ENCODE assay signal across 8 mouse cellular contexts in genomic region chr10:80602698-80603325, GRCm38 (mm10). TPM values are rescaled to one million over a fixed set of nuclear protein-coding genes. Genes with fewer than 3 reads are reported as not detected.
DNase-seq lines count a peak whose midpoint lies in the region; ATAC-seq and TF ChIP-seq lines count a peak whose summit lies in the region.

Gene Scamp4 (plus strand): TSS chr10:80602872.
Gene Adat3 (plus strand): TSS chr10:80602880.

- peak within 1 kb of the TSS; percentile 83 for H3K27ac ChIP-seq in bone marrow, adult 2 months (ENCODE audit: control insufficient read depth, insufficient read depth, low read depth, low read length, poor library complexity)
- H3K27ac ChIP-seq in embryonic facial prominence, embryonic 15.5 days (replicated peaks) = peak within 1 kb of the TSS; percentile 91
- H3K27ac ChIP-seq in heart, embryonic 10.5 days = peak within 1 kb of the TSS; percentile 90
- H3K27ac ChIP-seq in kidney, embryonic 15.5 days = peak within 1 kb of the TSS; percentile 90

- H3K4me2 ChIP-seq in embryonic facial prominence, embryonic 15.5 days (replicated peaks) = peak within 1 kb of the TSS; percentile 76
- H3K4me2 ChIP-seq in kidney, embryonic 15.5 days = peak within 1 kb of the TSS; percentile 79

- ATAC-seq in embryonic facial prominence, embryonic 15.5 days (ENCODE audit: insufficient number of reproducible peaks, low FRiP score, low TSS enrichment, low read depth) = peak; percentile 93
- peak; percentile 95 for ATAC-seq in kidney, embryonic 15.5 days (replicated peaks; ENCODE audit: low FRiP score)
- ATAC-seq in monocyte, adult 5-6 weeks (replicated peaks; ENCODE audit: insufficient number of reproducible peaks, low FRiP score, low TSS enrichment, poor library complexity, severe bottlenecking) = peak; percentile 85

- under 1% methylated on average over 54 of the region's 54 CpGs for WGBS in bone marrow, adult 2 months
- under 1% methylated on average over 54 of the region's 54 CpGs for WGBS in embryonic facial prominence, embryonic 15.5 days
- under 1% methylated on average over 54 of the region's 54 CpGs for WGBS in heart, embryonic 10.5 days
- WGBS in kidney, embryonic 15.5 days = under 1% methylated on average over 54 of the region's 54 CpGs

- peak within 1 kb of the TSS; percentile 94 for H3K4me3 ChIP-seq in bone marrow, adult 2 months (replicated peaks; ENCODE audit: control insufficient read depth, low read depth, low read length)
- H3K4me3 ChIP-seq in embryonic facial prominence, embryonic 15.5 days (replicated peaks) = peak within 1 kb of the TSS; percentile 88
- H3K4me3 ChIP-seq in heart, embryonic 10.5 days = peak within 1 kb of the TSS; percentile 89
- peak within 1 kb of the TSS; percentile 70 for H3K4me3 ChIP-seq in kidney, embryonic 15.5 days (replicated peaks)

- TF ChIP-seq POLR2A in bone marrow, adult 2 months (IDR thresholded peaks at IDR 0.05; ENCODE audit: borderline replicate concordance, control insufficient read depth, low read depth, low read length) = peak; percentile 67; the same call in 1 of the 2 replicates

- peak within 1 kb of the TSS; percentile 67 for H3K9ac ChIP-seq in embryonic facial prominence, embryonic 15.5 days
- peak within 1 kb of the TSS; percentile 66 for H3K9ac ChIP-seq in kidney, embryonic 15.5 days

- no peaks in the 10 kb centered on the region for H3K27me3 ChIP-seq in embryonic facial prominence, embryonic 15.5 days
- H3K27me3 ChIP-seq in heart, embryonic 10.5 days (ENCODE audit: insufficient read depth, poor library complexity, severe bottlenecking) = no peaks in the 10 kb centered on the region
- peaks cover 2% of the 10 kb centered on the region; the same call in 1 of the 2 replicates for H3K27me3 ChIP-seq in kidney, embryonic 15.5 days

- TF ChIP-seq CTCF in bone marrow, adult 2 months (IDR thresholded peaks at IDR 0.05; ENCODE audit: control insufficient read depth, insufficient read depth, low read length) = peak; percentile 7; the same call in 1 of the 2 replicates

- no peaks in the 10 kb centered on the region for H3K9me3 ChIP-seq in embryonic facial prominence, embryonic 15.5 days (replicated peaks)
- no peaks in the 10 kb centered on the region for H3K9me3 ChIP-seq in heart, embryonic 10.5 days
- no peaks in the 10 kb centered on the region for H3K9me3 ChIP-seq in kidney, embryonic 15.5 days (replicated peaks)

- DNase-seq in 416B (ENCODE audit: low read depth) = peak; percentile 95
- DNase-seq in heart, embryonic 10.5 days (ENCODE audit: low spot score) = peak; percentile 98
- DNase-seq in liver = peak; percentile 96
- DNase-seq in spleen, postnatal 4 days (ENCODE audit: low spot score in 2 of 2) = peak; percentile 92 to 96

- H3K36me3 ChIP-seq in embryonic facial prominence, embryonic 15.5 days = peaks cover 21% of the 10 kb centered on the region
- H3K36me3 ChIP-seq in heart, embryonic 10.5 days = peaks cover 26% of the 10 kb centered on the region
- H3K36me3 ChIP-seq in kidney, embryonic 15.5 days = peaks cover 18% of the 10 kb centered on the region

- H3K4me1 ChIP-seq in bone marrow, adult 2 months (ENCODE audit: control insufficient read depth, insufficient read depth, low read length) = peaks cover 2% of the 10 kb centered on the region; the same call in 1 of the 2 replicates
- peaks cover 28% of the 10 kb centered on the region for H3K4me1 ChIP-seq in embryonic facial prominence, embryonic 15.5 days
- H3K4me1 ChIP-seq in heart, embryonic 10.5 days = peaks cover 32% of the 10 kb centered on the region
- peaks cover 24% of the 10 kb centered on the region for H3K4me1 ChIP-seq in kidney, embryonic 15.5 days

RNA-seq across cellular contexts. Expression of gene Scamp4, which starts in this region (rescaled TPM):
- 12.9 and 17.2 TPM in 2 replicates for polyA plus RNA-seq in bone marrow, adult 2 months (2011; ENCODE audit: insufficient read depth, insufficient read length, low replicate concordance, missing spikeins)
- 99.1 and 108 TPM in 2 replicates for polyA plus RNA-seq in embryonic facial prominence, embryonic 15.5 days (2015; fragmentation: Nextera tagmentation; extraction: Ambion mirVana)
- 97.4 and 97.9 TPM in 2 replicates for polyA plus RNA-seq in heart, embryonic 10.5 days (2016; fragmentation: Nextera tagmentation; extraction: Ambion mirVana)
- polyA plus RNA-seq in kidney, embryonic 15.5 days (2015; fragmentation: Nextera tagmentation; extraction: Ambion mirVana) = 93.5 and 107 TPM in 2 replicates
- 6.0 to 11.2 TPM (median 7.9 TPM) in 3 replicates for total RNA-seq in monocyte, adult 5-6 weeks (2017)

RNA-seq across cellular contexts. Expression of gene Adat3, which starts in this region (rescaled TPM):
- polyA plus RNA-seq in bone marrow, adult 2 months (2011; ENCODE audit: insufficient read depth, insufficient read length, low replicate concordance, missing spikeins) = 2.2 and 3.2 TPM in 2 replicates
- polyA plus RNA-seq in embryonic facial prominence, embryonic 15.5 days (2015; fragmentation: Nextera tagmentation; extraction: Ambion mirVana) = 7.0 and 7.5 TPM in 2 replicates
- polyA plus RNA-seq in heart, embryonic 10.5 days (2016; fragmentation: Nextera tagmentation; extraction: Ambion mirVana) = 5.8 and 9.3 TPM in 2 replicates
- 7.0 and 8.6 TPM in 2 replicates for polyA plus RNA-seq in kidney, embryonic 15.5 days (2015; fragmentation: Nextera tagmentation; extraction: Ambion mirVana)
- 1.8 TPM in 1 of 3 replicates, not detected in the others for total RNA-seq in monocyte, adult 5-6 weeks (2017)

Comparison
In these comparisons a context has a peak if more than half of its experiments do, and no peak if none do; other contexts are left out.
1. Peak in every context shown above with its lines: DNase-seq, ATAC-seq, H3K4me3 ChIP-seq and H3K27ac ChIP-seq.